8 mouse cellular contexts compared by ENCODE assay signal in genomic region chr8:122735542-122736473, GRCm38 (mm10). TPM values are rescaled to one million over a fixed set of nuclear protein-coding genes. Genes with fewer than 3 reads are reported as not detected.
A peak's percentile ranks its signal among the peaks of the same experiment; 100 is the strongest.
DNase-seq lines count a peak whose midpoint lies in the region; ATAC-seq lines count a peak whose summit lies in the region.

No protein-coding gene starts in this region.

- peak; percentile 46 to 66 for ATAC-seq in hematopoietic stem cell, adult 5-6 weeks (replicated peaks in 1 of 2; ENCODE audit: insufficient read depth in 1 of 2, low FRiP score in 2 of 2, low TSS enrichment in 1 of 2, low read depth in 1 of 2, poor library complexity in 2 of 2, severe bottlenecking in 2 of 2)
- peak; percentile 80 for ATAC-seq in megakaryocyte progenitor cell, adult 5-6 weeks (replicated peaks; ENCODE audit: poor library complexity)

- DNase-seq in cerebellum, postnatal 10 days = peak; percentile 55 to 56
- no peak for DNase-seq in cerebellum, adult 11-12 months
- peak; percentile 96 for DNase-seq in MEL-GATA-1-ER (ENCODE audit: extremely low read depth, low read depth)
- DNase-seq in urinary bladder, adult 18-20 months (ENCODE audit: low spot score in 2 of 2) = no peak
- DNase-seq in kidney, adult 9 months = no peak
- no peak for DNase-seq in adrenal gland, postnatal 10 days

RNA-seq across cellular contexts. Expression of gene Cbfa2t3, which starts 36.9 kb away (rescaled TPM):
- total RNA-seq in hematopoietic stem cell, adult 5-6 weeks (2017) = 15.9 and 20.5 TPM in 2 replicates
- 19.6 and 20.7 TPM in 2 replicates for total RNA-seq in megakaryocyte progenitor cell, adult 5-6 weeks (2015)
- total RNA-seq in megakaryocyte progenitor cell, adult 5-6 weeks (2017) = 11.8 and 12.3 TPM in 2 replicates
- 10 to 100 TPM; 12.0 to 14.3 TPM for total RNA-seq in adrenal gland, postnatal 10 days (2021)

RNA-seq across cellular contexts. Expression of gene Acsf3, which starts 39.5 kb away (rescaled TPM):
- 5.8 and 15.1 TPM in 2 replicates for total RNA-seq in hematopoietic stem cell, adult 5-6 weeks (2017)
- 4.5 and 5.5 TPM in 2 replicates for total RNA-seq in megakaryocyte progenitor cell, adult 5-6 weeks (2015)
- total RNA-seq in megakaryocyte progenitor cell, adult 5-6 weeks (2017) = 5.7 and 6.6 TPM in 2 replicates
- total RNA-seq in adrenal gland, postnatal 10 days (2021) = 10 to 100 TPM; 54.3 to 64.8 TPM

Comparison
In these comparisons a context has a peak if more than half of its experiments do, and no peak if none do; other contexts are left out.
1. DNase-seq: peak in cerebellum, postnatal 10 days (2 of 2) and MEL-GATA-1-ER (single experiment); none in cerebellum, adult 11-12 months (single experiment), urinary bladder, adult 18-20 months (0 of 2), kidney, adult 9 months (single experiment) and adrenal gland, postnatal 10 days (single experiment).